Mouse (Mus musculus) heart, postnatal 0 days (tissue): ENCODE data around the gene Sbk2.

Source experiments
- CTCF ChIP-seq: IDR thresholded peaks from 2 replicates; pipeline ENCODE4 v1.5.1; 2016; ENCODE audit warnings: antibody characterized with exemption, control low read depth, low read depth
- EP300 ChIP-seq: IDR thresholded peaks from 2 replicates; pipeline ENCODE4 v1.6.1; 2016; ENCODE audit warnings: antibody characterized with exemption, low read depth

DNA sequence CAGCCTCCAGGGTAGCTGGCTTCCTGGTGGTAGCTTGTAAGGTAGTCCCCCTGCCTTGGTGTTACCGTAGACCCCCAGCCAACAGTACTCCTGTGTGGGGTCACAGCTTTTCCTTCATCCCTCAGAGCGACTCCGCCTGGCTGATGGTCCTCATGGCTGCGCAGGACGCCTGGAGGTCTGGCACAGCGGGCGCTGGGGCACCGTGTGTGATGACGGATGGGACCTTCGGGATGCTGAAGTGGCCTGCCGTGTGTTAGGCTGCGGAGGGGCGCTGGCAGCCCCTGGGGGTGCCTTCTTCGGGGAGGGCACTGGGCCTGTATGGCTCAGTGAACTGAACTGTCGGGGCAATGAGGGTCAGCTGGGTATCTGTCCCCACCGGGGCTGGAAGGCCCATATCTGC is 37.4 kb downstream of the Sbk2 start:
- no peak for TF ChIP-seq CTCF
- no peak for TF ChIP-seq EP300
